Mouse (Mus musculus) macrophage (primary cell): ENCODE data around the gene Cyp26c1. TPM values are rescaled to one million over a fixed set of nuclear protein-coding genes. Genes with fewer than 3 reads are reported as not detected.

Source experiments
- H3K27ac ChIP-seq: fragments of 350-480 bp; formaldehyde crosslinking; 2 replicates; pipeline ENCODE4 v1.9.0; 2021
- H3K36me3 ChIP-seq: fragments of 350-480 bp; formaldehyde crosslinking; 2 replicates; pipeline ENCODE4 v1.9.0; 2021; ENCODE audit errors: inconsistent target
- H3K4me3 ChIP-seq: fragments of 350-480 bp; formaldehyde crosslinking; 2 replicates; pipeline ENCODE4 v1.9.0; 2021; ENCODE audit errors: inconsistent target
- H3K79me2 ChIP-seq: fragments of 350-480 bp; formaldehyde crosslinking; 2 replicates; pipeline ENCODE4 v1.9.0; 2021; ENCODE audit errors: inconsistent target
- WGBS: methylation state at CpG from one replicate; pipeline ENCODE4 v1.1.7; 2026; ENCODE audit warnings: inconsistent platforms; ENCODE audit not compliant: missing documents; 5-methylcytosine and 5-hydroxymethylcytosine counted together
- polyA plus RNA-seq: library from polyadenylated mRNA; stranded (reverse); fragments of 250-400 nt; gene quantifications from 3 replicates; pipeline ENCODE4 v1.2.4, GENCODE M21; 2018; ENCODE audit warnings: inconsistent platforms
- total RNA-seq, 78 experiments: library from RNA; depleted of rRNA; stranded (reverse); fragments of 250-400 nt; gene quantifications; 1 replicate in 9 of 78; 2 replicates in 24 of 78; 3 replicates in 43 of 78; 4 replicates in 2 of 78; pipeline ENCODE4 v1.2.4; 2018; ENCODE audit warnings: inconsistent platforms in 56 of 78

Gene Cyp26c1
- 1 to 10 TPM in 2 of 26 experiments, under 1 TPM in 14, not detected in 10; 0.41 to 1.0 (median 0.60) TPM for total RNA-seq (2018; cell fraction: chromatin; rRNA removed)
- total RNA-seq (2018; cell fraction: cytosol; rRNA removed), result under 1 TPM in 21 of 26 experiments, not detected in 5; 0.06 to 0.31 (median 0.14) TPM
- total RNA-seq (2018; cell fraction: nucleus; rRNA removed), result 1 to 10 TPM in 1 of 26 experiments, under 1 TPM in 19, not detected in 6; 0.28 to 1.5 (median 0.56) TPM
- 0.37 TPM in 1 of 3 replicates, not detected in the others for polyA plus RNA-seq

- no peak within 1 kb of the TSS for H3K4me3 ChIP-seq
- no peaks in the 10 kb centered on the region for H3K79me2 ChIP-seq
- no peak within 1 kb of the TSS for H3K27ac ChIP-seq
- no peaks in the 10 kb centered on the region; the same call in 1 of the 2 replicates for H3K36me3 ChIP-seq
- 96% methylated on average over 5 of the region's 6 CpGs for WGBS
Observed at GRCm38 (mm10) chr19:37685281-37685680, at the start of gene Cyp26c1. Cyp26c1 (plus strand) TSS chr19:37685581.

- WGBS, result 85% methylated on average over 2 of the region's 2 CpGs
- no peak overlapping the region for H3K4me3 ChIP-seq
- H3K79me2 ChIP-seq, result no peaks in the 10 kb centered on the region
- no peaks in the 10 kb centered on the region for H3K36me3 ChIP-seq
- H3K27ac ChIP-seq, result no peak overlapping the region
Observed at GRCm38 (mm10) chr19:37647994-37648393, 37.4 kb upstream of the Cyp26c1 start.

GRCm38 (mm10) chr19:37650526-37650925, 34.9 kb upstream of the Cyp26c1 start:
- no peak overlapping the region for H3K27ac ChIP-seq
- no peaks in the 10 kb centered on the region for H3K79me2 ChIP-seq
- no peaks in the 10 kb centered on the region for H3K36me3 ChIP-seq
- H3K4me3 ChIP-seq, result no peak overlapping the region
- WGBS, result 34% methylated on average over 2 of the region's 2 CpGs

GRCm38 (mm10) chr19:37654012-37654411, 31.4 kb upstream of the Cyp26c1 start:
- Histone ChIP-seq H3K79me2 (no peaks in the 10 kb centered on the region), H3K27ac (no peak overlapping the region), H3K36me3 (no peaks in the 10 kb centered on the region), H3K4me3 (no peak overlapping the region)
- 90% methylated on average over 5 of the region's 5 CpGs for WGBS

- no peak overlapping the region for H3K4me3 ChIP-seq
- H3K79me2 ChIP-seq, result no peaks in the 10 kb centered on the region
- H3K27ac ChIP-seq, result no peak overlapping the region
- no peaks in the 10 kb centered on the region for H3K36me3 ChIP-seq
- WGBS, result 94% methylated on average over 9 of the region's 9 CpGs
Observed at GRCm38 (mm10) chr19:37656441-37656840, 28.9 kb upstream of the Cyp26c1 start.

- H3K4me3 ChIP-seq, result no peak overlapping the region
- H3K27ac ChIP-seq, result no peak overlapping the region
- H3K79me2 ChIP-seq, result no peaks in the 10 kb centered on the region
- WGBS, result 69% methylated on average over 5 of the region's 6 CpGs
- H3K36me3 ChIP-seq, result no peaks in the 10 kb centered on the region
Observed at GRCm38 (mm10) chr19:37665256-37665655, 20.1 kb upstream of the Cyp26c1 start.

- WGBS, result 94% methylated on average over 10 of the region's 13 CpGs
- no peak overlapping the region for H3K4me3 ChIP-seq
- H3K79me2 ChIP-seq, result no peaks in the 10 kb centered on the region
- no peak overlapping the region for H3K27ac ChIP-seq
- no peaks in the 10 kb centered on the region for H3K36me3 ChIP-seq
Observed at GRCm38 (mm10) chr19:37667855-37668594, 17.4 kb upstream of the Cyp26c1 start.

- no peaks in the 10 kb centered on the region for H3K36me3 ChIP-seq
- whole genome bisulfite sequencing, result 96% methylated on average over 5 of the region's 5 CpGs
- H3K4me3 ChIP-seq, result no peak overlapping the region
- no peak overlapping the region for H3K27ac ChIP-seq
- no peaks in the 10 kb centered on the region for H3K79me2 ChIP-seq
Observed at GRCm38 (mm10) chr19:37668657-37669056, 16.7 kb upstream of the Cyp26c1 start.

- Histone ChIP-seq H3K79me2 (no peaks in the 10 kb centered on the region), H3K4me3 (no peak overlapping the region), H3K36me3 (no peaks in the 10 kb centered on the region), H3K27ac (no peak overlapping the region)
- WGBS, result 94% methylated on average over 5 of the region's 5 CpGs
Observed at GRCm38 (mm10) chr19:37669486-37669885, 15.9 kb upstream of the Cyp26c1 start.

- H3K79me2 ChIP-seq, result no peaks in the 10 kb centered on the region
- no peaks in the 10 kb centered on the region for H3K36me3 ChIP-seq
- WGBS, result 70% methylated on average over 12 of the region's 12 CpGs
- no peak overlapping the region for H3K27ac ChIP-seq
- H3K4me3 ChIP-seq, result no peak overlapping the region
Observed at GRCm38 (mm10) chr19:37673393-37673792, 12.0 kb upstream of the Cyp26c1 start.

GRCm38 (mm10) chr19:37686347-37686746, 966 bp downstream of the Cyp26c1 start:
- no peak overlapping the region for H3K27ac ChIP-seq
- WGBS, result 94% methylated on average over 23 of the region's 23 CpGs
- H3K36me3 ChIP-seq, result no peaks in the 10 kb centered on the region; the same call in 1 of the 2 replicates
- no peaks in the 10 kb centered on the region for H3K79me2 ChIP-seq
- no peak overlapping the region for H3K4me3 ChIP-seq

- Histone ChIP-seq H3K79me2 (no peaks in the 10 kb centered on the region), H3K36me3 (no peaks in the 10 kb centered on the region; the same call in 1 of the 2 replicates), H3K4me3 (no peak overlapping the region), H3K27ac (no peak overlapping the region)
- 91% methylated on average over 57 of the region's 62 CpGs for WGBS
Observed at GRCm38 (mm10) chr19:37686941-37687850, 1.8 kb downstream of the Cyp26c1 start.

- Histone ChIP-seq H3K27ac (peak overlapping the region; percentile 84), H3K36me3 (no peaks in the 10 kb centered on the region; the same call in 1 of the 2 replicates), H3K79me2 (no peaks in the 10 kb centered on the region), H3K4me3 (no peak overlapping the region)
- WGBS, result 33% methylated on average over 5 of the region's 5 CpGs
Observed at GRCm38 (mm10) chr19:37689478-37689877, 4.1 kb downstream of the Cyp26c1 start.

GRCm38 (mm10) chr19:37690716-37691115, 5.3 kb downstream of the Cyp26c1 start:
- no peaks in the 10 kb centered on the region for H3K79me2 ChIP-seq
- WGBS, result 88% methylated on average over 29 of the region's 29 CpGs
- no peaks in the 10 kb centered on the region; the same call in 1 of the 2 replicates for H3K36me3 ChIP-seq
- no peak overlapping the region for H3K4me3 ChIP-seq
- no peak overlapping the region for H3K27ac ChIP-seq
